Mouse (Mus musculus) left cerebral cortex, adult 18-20 months (tissue): ENCODE results near the gene Edem2. TPM values are rescaled to one million over a fixed set of nuclear protein-coding genes. Genes with fewer than 3 reads are reported as not detected.

Source experiments
- DNase-seq, 2 experiments: peaks; one replicate each; pipeline ENCODE4 v3.0.0; 2021 to 2022; ENCODE audit warnings: low spot score in 2 of 2, mixed read lengths in 1 of 2
- long read RNA-seq, 2 experiments: library from polyadenylated mRNA; stranded (forward); transcript quantifications; one replicate each; pipeline ENCODE4 v2.0.0; 2021
- total RNA-seq, 2 experiments: library from RNA; stranded (reverse); gene quantifications; 2 replicates each; pipeline ENCODE4 v1.2.3; 2021

Edem2 gene
- 10 to 100 TPM; 18.2 to 19.9 TPM for total RNA-seq
- long read RNA-seq, experiment 1, transcript Edem2-201 (11 exons, 2,290 nt): major isoform, 25 of 47 reads
- long read RNA-seq, experiment 1, partial matches to known transcripts: 13 of 47 reads
- long read RNA-seq, experiment 1, other reads (novel, unspliced or antisense): 9 of 47 reads
- long read RNA-seq, experiment 2, transcript Edem2-201 (11 exons, 2,290 nt): major isoform, 26 of 43 reads
- long read RNA-seq, experiment 2, partial matches to known transcripts: 10 of 43 reads
- long read RNA-seq, experiment 2, other reads (novel, unspliced or antisense): 7 of 43 reads

- peak; percentile 91 to 95 for DNase-seq
These were observed at the start of gene Edem2 for GRCm38 (mm10) chr2:155729158-155729645. TSS of gene Edem2 (minus strand) at chr2:155729475.

GRCm38 (mm10) chr2:155779066-155779465, 49.8 kb upstream of the Edem2 start:
- DNase-seq: no peak

GRCm38 (mm10) chr2:155778004-155778403, 48.7 kb upstream of the Edem2 start:
- no peak for DNase-seq

- DNase-seq: no peak
These were observed 48.4 kb upstream of the Edem2 start for GRCm38 (mm10) chr2:155777688-155777985.

GRCm38 (mm10) chr2:155776824-155777687, 47.8 kb upstream of the Edem2 start:
- DNase-seq: no peak

GRCm38 (mm10) chr2:155775685-155776263, 46.5 kb upstream of the Edem2 start:
- DNase-seq: peak; percentile 28 to 45

- DNase-seq: no peak
These were observed 45.8 kb upstream of the Edem2 start, which contains the start of gene Mmp24 for GRCm38 (mm10) chr2:155774927-155775684. TSS of gene Mmp24 (plus strand) at chr2:155775342.

GRCm38 (mm10) chr2:155774261-155774926, 45.1 kb upstream of the Edem2 start:
- no peak for DNase-seq

- no peak for DNase-seq
These were observed 44.4 kb upstream of the Edem2 start for GRCm38 (mm10) chr2:155773664-155774063.

GRCm38 (mm10) chr2:155764679-155765418, 35.6 kb upstream of the Edem2 start:
- peak; percentile 65 to 83 for DNase-seq

- no peak for DNase-seq
These were observed 27.7 kb upstream of the Edem2 start for GRCm38 (mm10) chr2:155756855-155757566.

GRCm38 (mm10) chr2:155755746-155756145, 26.5 kb upstream of the Edem2 start:
- DNase-seq: no peak

- no peak for DNase-seq
These were observed 21.9 kb upstream of the Edem2 start, which contains the start of gene Procr for GRCm38 (mm10) chr2:155751014-155751786. TSS of gene Procr (plus strand) at chr2:155751117.

- no peak for DNase-seq
These were observed 20.1 kb upstream of the Edem2 start for GRCm38 (mm10) chr2:155749394-155749793.

GRCm38 (mm10) chr2:155745487-155745886, 16.2 kb upstream of the Edem2 start:
- no peak for DNase-seq

- no peak for DNase-seq
These were observed 14.1 kb upstream of the Edem2 start for GRCm38 (mm10) chr2:155743351-155743750.

GRCm38 (mm10) chr2:155742931-155743337, 13.7 kb upstream of the Edem2 start:
- DNase-seq: no peak

- DNase-seq: no peak
These were observed 12.9 kb upstream of the Edem2 start for GRCm38 (mm10) chr2:155742211-155742610.
